Mouse (Mus musculus): ENCODE data around the gene Mfsd6. TPM values are rescaled to one million over a fixed set of nuclear protein-coding genes. Genes with fewer than 3 reads are reported as not detected.

Mfsd6 gene
- total RNA-seq, 2 experiments from 2014 or later: 2.8 to 8.3 TPM

DNA sequence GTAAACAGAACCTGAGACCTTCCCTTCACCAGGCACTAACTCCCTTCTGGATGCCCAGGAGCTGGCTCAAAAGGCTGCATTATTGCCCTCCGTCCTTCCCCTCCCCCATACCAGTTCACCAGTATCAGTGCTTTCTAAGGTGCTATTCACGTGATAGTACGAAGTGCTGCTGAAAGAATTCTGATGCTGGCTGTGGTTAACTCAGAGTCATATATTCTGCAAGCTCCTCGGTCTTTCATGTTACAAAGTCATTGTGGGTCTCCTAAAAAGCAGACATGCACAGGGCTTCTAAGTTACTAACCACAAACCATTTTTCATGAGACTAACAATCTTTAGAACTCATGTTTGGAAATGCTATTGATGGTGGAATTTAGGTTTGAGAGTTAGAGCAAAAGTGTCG lies 77.2 kb downstream of the Mfsd6 start:
- no peak for ATAC-seq (replicated peaks; ENCODE audit: low FRiP score, poor library complexity, severe bottlenecking)

DNA sequence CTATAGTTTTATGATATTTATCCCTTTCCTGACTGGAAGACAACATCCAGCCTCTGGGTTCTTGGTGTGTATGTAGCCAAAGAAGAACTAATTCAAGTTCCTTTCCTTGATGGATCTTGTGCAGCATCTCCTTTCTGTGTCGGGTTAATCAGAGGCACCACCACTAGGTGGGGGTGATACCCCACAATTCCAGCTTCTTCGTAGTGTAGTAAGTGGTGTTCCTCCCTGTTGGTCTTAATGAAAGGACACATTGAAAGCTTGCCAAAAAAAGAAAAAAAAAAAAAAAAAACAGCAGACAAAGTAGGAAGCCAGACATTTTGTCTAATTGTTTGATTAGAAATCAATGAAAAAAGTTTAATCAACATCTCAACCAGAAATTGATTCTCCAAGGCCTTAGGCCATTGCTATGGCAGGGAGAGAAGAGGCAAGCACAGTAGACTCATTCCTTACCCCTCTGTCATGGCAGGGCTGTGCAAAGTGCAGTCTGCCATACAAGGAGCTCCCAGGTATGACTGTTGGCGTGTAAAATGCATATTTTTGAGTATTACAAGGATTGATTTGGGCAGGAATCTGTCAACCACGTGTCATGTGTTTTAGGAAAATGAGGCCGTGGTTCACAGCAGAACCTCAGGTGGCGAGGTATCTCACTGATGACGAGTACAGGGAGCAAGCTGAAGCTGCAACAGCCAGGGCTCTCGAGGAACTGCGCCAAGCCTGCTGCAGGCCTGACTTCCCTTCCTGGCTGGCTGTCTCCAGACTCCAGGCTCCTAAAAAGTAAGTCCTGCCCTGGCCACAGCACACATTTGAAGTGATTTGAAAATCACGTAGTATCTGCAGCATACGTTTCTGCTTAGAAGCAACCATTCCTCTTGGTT lies 78.9 kb downstream of the Mfsd6 start:
- ATAC-seq (replicated peaks; ENCODE audit: low FRiP score, poor library complexity, severe bottlenecking): no peak

DNA sequence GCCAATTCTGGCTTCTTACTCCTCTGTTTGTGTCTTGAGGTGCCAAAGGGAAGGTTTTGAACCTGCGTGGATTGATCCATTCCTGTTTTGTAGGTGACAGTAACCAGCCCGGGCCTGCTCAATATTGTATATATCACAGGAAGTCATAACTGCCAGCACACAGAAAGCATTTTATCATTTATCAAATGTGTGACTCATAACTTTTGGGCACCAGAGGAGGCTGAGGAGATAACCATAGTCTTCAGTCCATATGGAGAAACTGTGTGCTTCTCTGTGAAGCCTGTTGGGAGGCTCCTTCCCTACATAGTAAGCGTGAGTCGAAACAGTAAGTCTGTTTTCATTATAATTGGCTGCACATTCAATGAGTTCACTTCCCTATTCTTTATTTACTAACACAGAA lies 86.5 kb downstream of the Mfsd6 start:
- ATAC-seq (replicated peaks; ENCODE audit: low FRiP score, poor library complexity, severe bottlenecking): no peak

DNA sequence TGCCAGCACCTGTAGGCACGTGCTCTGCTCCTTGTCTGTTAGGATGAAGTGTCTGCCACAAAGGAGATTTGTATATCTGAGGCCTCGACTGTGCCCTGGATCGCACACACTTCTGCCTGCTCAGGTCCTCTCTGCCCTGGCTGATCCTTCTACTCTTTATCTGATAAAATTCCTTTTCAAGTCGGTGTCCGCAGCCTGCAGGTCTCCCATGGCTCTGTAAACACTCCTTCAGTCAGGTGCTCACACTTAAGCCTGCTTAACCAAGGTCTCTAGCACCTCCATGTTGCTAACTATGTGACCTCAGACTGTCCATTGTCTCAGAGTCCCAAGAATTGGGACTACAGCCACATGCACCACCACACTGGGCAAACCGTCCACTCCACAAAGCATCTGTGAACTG lies 87.0 kb downstream of the Mfsd6 start:
- ATAC-seq (replicated peaks; ENCODE audit: low FRiP score, poor library complexity, severe bottlenecking): no peak

DNA sequence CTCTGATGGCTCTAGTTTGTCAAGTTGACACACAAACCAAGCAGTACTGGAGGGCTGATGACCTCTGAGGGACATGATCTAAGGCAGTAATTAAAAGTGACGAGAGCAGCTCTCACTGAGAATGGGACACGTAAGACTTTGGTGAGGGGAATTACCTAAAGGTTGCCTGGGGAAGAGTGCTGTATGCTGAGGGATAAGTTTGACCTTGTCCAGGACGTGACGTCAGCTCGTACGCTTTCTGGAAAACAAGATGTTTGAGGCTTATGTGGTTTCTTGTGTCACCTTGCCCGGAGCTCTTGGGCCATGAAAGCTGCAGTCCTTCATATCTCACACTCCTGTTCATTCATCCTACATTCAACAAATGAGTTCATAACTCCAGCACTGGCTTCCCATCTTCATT lies 88.2 kb downstream of the Mfsd6 start:
- ATAC-seq (replicated peaks; ENCODE audit: low FRiP score, poor library complexity, severe bottlenecking): no peak

DNA sequence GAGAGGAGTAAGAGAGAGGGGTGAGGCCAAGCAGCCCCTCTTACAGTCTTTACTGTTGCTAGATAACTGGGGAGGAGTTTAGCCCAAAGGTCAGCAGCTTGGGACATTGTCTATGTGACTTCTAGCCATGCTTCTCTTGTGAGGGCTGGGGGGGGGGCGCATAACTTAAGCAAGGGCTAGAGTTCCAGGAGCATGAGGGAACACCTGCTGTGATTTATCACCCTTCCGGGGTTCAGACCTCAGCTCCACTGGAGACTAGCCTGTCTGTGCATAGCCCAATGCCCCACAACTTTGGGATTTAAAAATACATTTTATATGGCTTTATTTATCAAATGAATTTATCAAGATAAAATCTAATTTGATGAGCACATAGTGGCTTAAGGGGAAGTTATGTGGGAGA lies 89.2 kb downstream of the Mfsd6 start:
- ATAC-seq (replicated peaks; ENCODE audit: low FRiP score, poor library complexity, severe bottlenecking): no peak

DNA sequence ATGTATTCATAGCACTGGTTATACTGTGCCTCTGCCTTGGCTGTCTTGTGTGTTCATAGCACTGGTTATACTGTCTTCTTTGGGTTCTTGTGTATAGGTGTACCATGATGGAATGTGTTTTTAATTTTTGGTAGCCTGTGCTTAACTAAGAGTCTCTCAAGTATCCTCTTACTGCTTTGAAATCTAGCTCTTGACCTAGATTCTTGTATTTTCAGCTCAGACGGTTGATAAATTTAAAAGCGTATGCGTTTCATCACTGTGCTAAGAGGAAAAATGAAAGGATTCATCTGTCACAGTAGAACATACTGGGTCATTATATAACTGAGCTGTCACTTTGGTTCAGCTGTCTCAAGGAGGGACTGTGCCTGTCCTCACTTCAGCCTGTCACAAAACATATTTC lies 91.3 kb downstream of the Mfsd6 start:
- ATAC-seq (replicated peaks; ENCODE audit: low FRiP score, poor library complexity, severe bottlenecking): no peak

DNA sequence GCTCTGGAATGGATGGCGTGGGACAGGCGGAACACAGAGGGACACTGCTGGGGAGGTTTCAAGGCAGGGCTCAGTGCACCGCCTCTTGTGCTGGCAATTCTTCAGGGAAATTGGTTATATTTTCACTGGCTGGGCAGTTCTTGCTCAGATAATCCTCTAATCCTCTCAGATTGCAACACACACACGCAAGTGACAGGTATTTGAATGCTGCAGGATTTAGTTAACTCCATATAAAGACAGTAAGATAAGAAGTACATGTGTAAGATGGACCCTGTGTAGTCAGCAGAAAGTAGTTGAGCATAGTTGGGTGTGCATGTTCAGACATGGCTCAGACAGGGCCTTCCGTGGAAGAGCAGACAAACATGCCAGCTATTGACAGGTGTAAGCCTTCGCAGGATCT lies 93.0 kb downstream of the Mfsd6 start:
- ATAC-seq (replicated peaks; ENCODE audit: low FRiP score, poor library complexity, severe bottlenecking): no peak

DNA sequence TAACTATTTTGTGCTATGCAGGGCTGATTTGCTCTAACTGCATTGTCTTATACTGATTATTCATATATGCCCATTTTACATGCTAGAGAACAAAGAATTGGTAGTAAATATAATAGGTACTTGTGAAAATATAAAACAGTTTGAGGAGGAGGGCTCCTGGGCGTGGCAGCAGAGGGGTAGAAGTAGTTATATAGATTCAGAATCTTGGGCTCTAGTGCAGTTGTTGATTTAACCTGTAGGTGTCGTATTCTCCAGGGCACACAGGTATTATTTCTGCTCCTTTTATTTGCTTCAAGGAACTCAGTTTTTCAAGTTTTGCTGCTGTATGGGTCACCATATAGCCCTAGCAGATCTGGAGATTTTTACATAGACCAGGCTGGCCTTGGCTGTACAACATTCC lies 95.7 kb downstream of the Mfsd6 start:
- ATAC-seq (replicated peaks; ENCODE audit: low FRiP score, poor library complexity, severe bottlenecking): no peak

DNA sequence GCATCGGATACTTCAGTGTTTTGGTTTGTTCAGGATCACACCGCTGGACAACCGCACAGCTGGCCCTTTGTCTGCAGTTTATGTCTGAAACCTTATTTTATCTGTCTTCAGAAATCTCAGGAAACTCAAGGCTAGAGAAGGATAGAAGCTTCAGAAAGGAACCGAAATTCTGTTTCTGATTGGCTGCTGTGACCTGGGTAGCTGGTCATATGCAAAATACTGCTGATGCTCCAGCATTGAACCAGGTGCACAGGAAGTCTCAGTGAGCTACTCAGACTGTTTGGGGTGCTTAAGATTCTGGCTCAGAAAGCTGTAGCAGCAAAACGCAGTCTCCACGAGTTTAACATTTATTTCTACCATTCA lies 96.3 kb downstream of the Mfsd6 start:
- peak; percentile 66 for ATAC-seq (replicated peaks; ENCODE audit: low FRiP score, poor library complexity, severe bottlenecking)

DNA sequence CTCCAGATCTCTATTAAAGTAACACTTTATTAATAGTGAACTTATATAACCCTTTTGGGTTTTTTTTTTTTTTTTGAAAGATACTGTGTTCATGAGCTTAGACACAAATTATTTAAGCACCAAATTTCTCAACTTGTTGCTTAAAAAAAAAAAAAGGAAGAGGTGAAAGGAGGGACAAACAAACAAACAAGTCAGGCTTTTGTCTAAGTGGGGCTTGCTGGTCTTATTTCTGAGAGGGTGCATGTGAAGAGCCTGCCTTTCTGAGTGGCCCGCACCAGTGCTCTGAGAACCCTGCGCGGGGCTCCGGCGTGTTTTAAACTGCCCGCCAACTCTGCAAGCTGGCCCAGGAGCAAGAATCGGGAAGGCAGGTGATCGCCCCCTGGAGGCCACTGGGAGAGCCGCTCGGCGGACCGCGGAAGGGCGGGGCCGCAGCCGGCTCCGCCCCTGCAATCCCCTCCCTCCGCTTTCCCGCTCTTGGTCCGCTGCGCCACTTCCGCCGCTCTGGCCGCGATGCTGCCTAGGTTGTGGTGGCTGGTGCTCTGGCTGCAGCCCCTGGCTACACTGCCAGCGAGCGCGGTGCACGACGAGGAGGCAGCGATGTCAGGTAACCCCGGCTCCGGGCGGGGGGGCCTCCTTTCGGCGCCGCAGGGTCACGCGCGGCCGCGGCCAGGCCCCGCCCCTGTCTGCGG lies 96.9 kb downstream of the Mfsd6 start, which contains the start of gene Nemp2:
Nemp2 (plus strand) TSS at position 456 of the 689 bp plus-strand sequence.
- ATAC-seq (replicated peaks; ENCODE audit: low FRiP score, poor library complexity, severe bottlenecking): peak; percentile 97

DNA sequence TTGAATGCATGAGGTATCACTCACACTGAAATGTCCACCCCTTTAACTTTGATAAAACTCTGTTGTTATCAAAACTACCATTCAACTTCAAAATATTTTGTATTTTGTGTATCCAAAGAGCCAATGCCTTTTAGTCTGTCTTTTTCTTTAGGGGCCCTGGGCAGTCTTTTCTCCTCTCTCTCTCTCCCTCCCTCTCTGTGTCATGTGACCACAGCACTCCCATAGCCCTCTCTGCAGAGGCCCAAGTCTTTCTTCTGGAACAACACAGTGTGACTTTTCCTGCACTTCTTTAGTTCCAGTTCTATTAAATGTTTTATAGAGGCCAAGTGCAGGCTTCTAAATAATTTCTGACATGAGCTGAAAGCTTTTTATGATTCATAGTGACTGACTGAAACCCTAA lies 106.8 kb downstream of the Mfsd6 start:
- no peak for ATAC-seq (replicated peaks; ENCODE audit: low FRiP score, poor library complexity, severe bottlenecking)

DNA sequence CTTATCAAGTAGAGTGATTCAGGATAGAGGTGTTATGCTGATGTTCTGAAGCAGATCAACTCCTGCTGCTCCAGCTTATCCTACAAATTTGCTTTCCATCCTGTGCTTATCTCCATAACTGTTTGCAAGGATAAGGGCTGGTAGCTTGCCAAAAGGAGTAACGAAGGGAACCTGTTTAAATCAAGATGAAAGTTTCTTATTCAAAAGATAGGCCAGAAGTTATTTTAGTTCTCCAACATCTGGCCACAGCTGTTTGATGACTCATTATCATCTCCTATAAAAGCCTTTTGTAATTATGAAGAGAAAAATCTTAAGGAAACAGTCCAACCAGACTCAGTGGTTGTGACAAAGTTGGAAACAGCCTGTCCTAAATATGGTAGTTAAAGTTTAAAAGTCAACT lies 109.0 kb downstream of the Mfsd6 start:
- no peak for ATAC-seq (replicated peaks; ENCODE audit: low FRiP score, poor library complexity, severe bottlenecking)

DNA sequence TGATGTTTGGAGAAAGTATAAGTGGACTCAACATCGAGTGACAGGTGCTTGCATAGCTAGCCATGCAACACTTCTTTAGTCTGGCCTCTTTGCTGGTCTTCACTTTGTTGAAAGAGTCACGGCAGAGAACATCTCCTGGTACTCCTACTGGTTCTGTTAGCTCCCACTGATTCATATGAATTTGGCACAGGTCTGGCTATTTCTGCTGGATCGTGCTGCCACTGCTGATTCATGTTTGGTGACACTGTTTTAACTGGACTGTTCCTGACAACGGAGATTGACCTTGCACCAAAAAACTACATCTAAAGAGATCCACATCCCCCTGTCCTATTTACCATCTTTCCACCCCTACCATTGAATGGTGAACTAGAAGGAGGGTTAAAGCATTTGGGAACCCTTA lies 118.8 kb downstream of the Mfsd6 start:
- no peak for ATAC-seq (replicated peaks; ENCODE audit: low FRiP score, poor library complexity, severe bottlenecking)

DNA sequence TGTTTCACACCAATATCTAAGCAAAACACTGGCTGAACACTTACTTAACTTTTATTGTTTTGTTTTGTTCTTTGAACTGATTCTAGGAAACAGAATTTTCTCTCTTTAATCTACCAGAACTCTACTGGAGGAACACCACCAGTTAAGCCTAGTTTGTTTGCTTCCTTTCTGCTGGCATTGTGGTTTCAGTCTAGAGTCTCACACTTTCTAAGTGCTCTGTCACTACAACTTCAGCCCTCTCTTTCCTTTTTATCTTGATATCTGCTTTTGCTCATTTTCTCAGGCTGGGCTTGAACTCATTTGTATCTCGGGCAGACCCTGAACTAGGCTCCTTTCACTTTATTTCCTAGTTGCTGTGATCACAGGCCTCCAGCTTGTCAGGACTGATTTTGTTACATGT lies 119.6 kb downstream of the Mfsd6 start:
- no peak for ATAC-seq (replicated peaks; ENCODE audit: low FRiP score, poor library complexity, severe bottlenecking)

Other genes starting within 250 kb of the Mfsd6 start
- gene Nab1, start 226.8 kb downstream of the Mfsd6 start, total RNA-seq (2015; ENCODE audit: low replicate concordance): 12.3 and 19.8 TPM in 2 replicates
- gene Nab1, start 226.8 kb downstream of the Mfsd6 start, total RNA-seq (2017; ENCODE audit: low replicate concordance): 7.2 and 13.1 TPM in 2 replicates
- 1.5 and 2.3 TPM in 2 replicates for gene Nemp2, start 96.8 kb downstream of the Mfsd6 start, total RNA-seq (2015; ENCODE audit: low replicate concordance)
- gene Nemp2, start 96.8 kb downstream of the Mfsd6 start, total RNA-seq (2017; ENCODE audit: low replicate concordance): 3.4 and 3.9 TPM in 2 replicates
- 2.7 and 4.6 TPM in 2 replicates for gene Inpp1, start 90.2 kb upstream of the Mfsd6 start, total RNA-seq (2015; ENCODE audit: low replicate concordance)
- gene Inpp1, start 90.2 kb upstream of the Mfsd6 start, total RNA-seq (2017; ENCODE audit: low replicate concordance): 5.2 and 6.5 TPM in 2 replicates
- 14.2 and 15.5 TPM in 2 replicates for gene Hibch, start 117.5 kb upstream of the Mfsd6 start, total RNA-seq (2015; ENCODE audit: low replicate concordance)
- gene Hibch, start 117.5 kb upstream of the Mfsd6 start, total RNA-seq (2017; ENCODE audit: low replicate concordance): 16.9 and 20.4 TPM in 2 replicates

Measured in erythroblast, adult 5-6 weeks (primary cell).